Mouse (Mus musculus): ENCODE measurements around the gene Arnt. TPM values are rescaled to one million over a fixed set of nuclear protein-coding genes. Genes with fewer than 3 reads are reported as not detected.

The Arnt gene
- total and polyA plus RNA-seq, 2 experiments: 20.8 to 24.3 TPM

DNA sequence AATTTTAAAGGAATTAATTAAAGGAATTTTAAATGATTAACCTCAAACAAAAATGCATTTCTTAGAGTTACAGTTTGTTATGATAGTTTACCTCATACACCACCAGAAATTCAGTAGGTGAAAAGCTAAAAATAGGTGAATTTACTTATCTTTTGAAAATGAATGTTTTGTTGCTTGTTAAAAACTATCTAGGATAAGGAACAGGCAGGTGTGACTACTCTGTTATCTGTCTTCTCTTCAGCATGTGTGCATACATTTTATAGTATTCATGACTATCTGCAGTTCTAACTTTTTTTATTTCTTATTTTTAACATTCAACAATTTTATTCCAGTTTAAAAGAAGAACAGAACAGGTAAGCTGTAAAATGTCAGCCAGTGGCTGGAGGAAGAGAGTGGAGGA is 29.7 kb downstream of the Arnt start:
- Histone ChIP-seq H3K36me3 (ENCODE audit: control insufficient read depth, insufficient read depth, low read length) (peaks cover 65% of the 10 kb centered on the region), H3K79me2 (ENCODE audit: control insufficient read depth, insufficient read depth, low read length) (no peaks in the 10 kb centered on the region; the same call in 1 of the 2 replicates)
- no peak for DNase-seq (ENCODE audit: extremely low read depth, low read depth, low spot score)

DNA sequence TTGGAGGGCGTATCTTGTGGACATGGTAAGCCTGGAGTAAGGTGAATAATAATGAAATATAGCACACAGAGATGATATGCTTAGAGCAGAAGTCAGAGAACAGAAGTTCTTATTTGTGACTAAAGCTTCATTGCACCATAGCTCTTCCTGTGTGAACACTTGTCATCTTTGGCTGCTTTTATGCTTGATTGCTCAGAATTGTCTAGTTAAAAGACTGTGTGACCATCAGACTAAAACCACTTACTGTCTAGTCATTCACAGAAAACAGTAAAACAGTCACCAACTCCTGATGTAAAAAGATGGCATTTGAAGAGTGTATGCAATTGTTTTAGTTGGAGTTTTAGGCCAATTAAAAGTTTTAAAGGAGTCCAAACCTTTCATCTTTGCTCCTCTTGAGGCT is 44.8 kb downstream of the Arnt start:
- Histone ChIP-seq H3K4me1 (ENCODE audit: control insufficient read depth, insufficient read depth, low read length) (no peaks in the 10 kb centered on the region), H3K36me3 (ENCODE audit: control insufficient read depth, insufficient read depth, low read length) (peaks cover 81% of the 10 kb centered on the region), H3K4me3 (ENCODE audit: insufficient read depth, low read depth, low read length) (no peak overlapping the region), H3K9ac (ENCODE audit: low read depth, low read length) (no peak overlapping the region), H3K27ac (replicated peaks; ENCODE audit: insufficient read depth, low read depth, low read length) (no peak overlapping the region), H3K79me2 (ENCODE audit: control insufficient read depth, insufficient read depth, low read length) (no peaks in the 10 kb centered on the region), H3K27me3 (ENCODE audit: control insufficient read depth, insufficient read depth, low read length) (no peaks in the 10 kb centered on the region)
- WGBS: 90% methylated on average over 1 of the region's 1 CpGs
- no peak for TF ChIP-seq POLR2A (IDR thresholded peaks at IDR 0.05; ENCODE audit: extremely low read depth, insufficient read depth, low read length)
- no peak for TF ChIP-seq CTCF (IDR thresholded peaks at IDR 0.05; ENCODE audit: low read depth, low read length)
- no peak for DNase-seq (ENCODE audit: extremely low read depth, low read depth, low spot score)

More for the DNA sequence above, 29.7 kb downstream of the Arnt start:
- Histone ChIP-seq H3K9ac (ENCODE audit: low read depth, low read length) (no peak overlapping the region), H3K4me1 (ENCODE audit: control insufficient read depth, insufficient read depth, low read length) (no peaks in the 10 kb centered on the region; the same call in 1 of the 2 replicates), H3K4me3 (ENCODE audit: insufficient read depth, low read depth, low read length) (no peak overlapping the region), H3K27me3 (ENCODE audit: control insufficient read depth, insufficient read depth, low read length) (no peaks in the 10 kb centered on the region), H3K27ac (replicated peaks; ENCODE audit: insufficient read depth, low read depth, low read length) (no peak overlapping the region)
- TF ChIP-seq POLR2A (IDR thresholded peaks at IDR 0.05; ENCODE audit: extremely low read depth, insufficient read depth, low read length) (no peak), CTCF (IDR thresholded peaks at IDR 0.05; ENCODE audit: low read depth, low read length) (no peak)

DNA sequence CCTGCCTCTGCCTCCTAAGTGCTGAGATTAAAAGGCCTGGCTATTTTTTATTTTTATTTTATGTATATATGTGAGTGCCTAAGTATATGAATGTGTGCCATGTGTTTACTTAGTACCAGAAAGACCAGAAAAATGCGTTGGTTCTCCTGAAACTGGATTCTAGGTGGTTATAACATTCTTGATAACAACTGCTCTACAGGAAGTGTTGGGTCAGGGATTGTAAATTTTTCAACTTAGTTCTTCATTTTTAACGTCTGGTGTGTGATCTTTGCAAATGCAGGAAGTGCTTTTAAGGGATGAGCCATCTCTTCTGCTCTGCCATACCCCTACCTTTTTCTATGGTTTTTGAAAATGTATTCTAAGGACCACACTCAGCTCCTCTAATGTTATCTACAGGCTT is 52.2 kb downstream of the Arnt start:
- Histone ChIP-seq H3K27ac (replicated peaks; ENCODE audit: insufficient read depth, low read depth, low read length) (no peak overlapping the region), H3K4me1 (ENCODE audit: control insufficient read depth, insufficient read depth, low read length) (no peaks in the 10 kb centered on the region), H3K9ac (ENCODE audit: low read depth, low read length) (no peak overlapping the region), H3K4me3 (ENCODE audit: insufficient read depth, low read depth, low read length) (no peak overlapping the region), H3K36me3 (ENCODE audit: control insufficient read depth, insufficient read depth, low read length) (peaks cover 73% of the 10 kb centered on the region), H3K79me2 (ENCODE audit: control insufficient read depth, insufficient read depth, low read length) (no peaks in the 10 kb centered on the region), H3K27me3 (ENCODE audit: control insufficient read depth, insufficient read depth, low read length) (no peaks in the 10 kb centered on the region)
- no peak for DNase-seq (ENCODE audit: extremely low read depth, low read depth, low spot score)
- 69% methylated on average over 2 of the region's 2 CpGs for WGBS
- no peak for TF ChIP-seq POLR2A (IDR thresholded peaks at IDR 0.05; ENCODE audit: extremely low read depth, insufficient read depth, low read length)
- no peak for TF ChIP-seq CTCF (IDR thresholded peaks at IDR 0.05; ENCODE audit: low read depth, low read length)

- Histone ChIP-seq H3K27me3 (ENCODE audit: control insufficient read depth, insufficient read depth, low read length) (no peaks in the 10 kb centered on the region), H3K9ac (ENCODE audit: low read depth, low read length) (no peak overlapping the region), H3K36me3 (ENCODE audit: control insufficient read depth, insufficient read depth, low read length) (peaks cover 79% of the 10 kb centered on the region), H3K79me2 (ENCODE audit: control insufficient read depth, insufficient read depth, low read length) (no peaks in the 10 kb centered on the region), H3K27ac (replicated peaks; ENCODE audit: insufficient read depth, low read depth, low read length) (no peak overlapping the region), H3K4me3 (ENCODE audit: insufficient read depth, low read depth, low read length) (no peak overlapping the region), H3K4me1 (ENCODE audit: control insufficient read depth, insufficient read depth, low read length) (no peaks in the 10 kb centered on the region)
- TF ChIP-seq CTCF (IDR thresholded peaks at IDR 0.05; ENCODE audit: low read depth, low read length) (no peak), POLR2A (IDR thresholded peaks at IDR 0.05; ENCODE audit: extremely low read depth, insufficient read depth, low read length) (no peak)
- 87% methylated on average over 3 of the region's 3 CpGs for WGBS
- no peak for DNase-seq (ENCODE audit: extremely low read depth, low read depth, low spot score)
Observed at GRCm38 (mm10) chr3:95488679-95489078, 54.5 kb downstream of the Arnt start.

DNA sequence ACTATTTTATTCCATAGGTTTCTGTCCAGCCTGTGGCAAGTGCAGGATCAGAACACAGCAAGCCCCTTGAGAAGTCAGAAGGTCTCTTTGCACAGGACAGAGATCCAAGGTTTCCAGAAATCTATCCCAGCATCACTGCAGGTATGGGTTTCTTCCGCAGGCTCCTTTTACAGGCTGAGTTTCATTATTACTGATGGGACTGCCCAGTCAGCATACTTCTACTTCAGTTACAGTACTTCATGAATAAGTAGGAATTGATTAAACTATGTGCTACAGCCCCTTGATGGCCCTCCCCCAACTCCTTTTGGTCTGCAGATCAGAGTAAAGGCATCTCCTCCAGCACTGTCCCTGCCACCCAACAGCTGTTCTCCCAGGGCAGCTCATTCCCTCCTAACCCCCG is 56.0 kb downstream of the Arnt start:
- no peak overlapping the region for H3K27ac ChIP-seq (replicated peaks; ENCODE audit: insufficient read depth, low read depth, low read length)
- no peak overlapping the region for H3K9ac ChIP-seq (ENCODE audit: low read depth, low read length)
- H3K27me3 ChIP-seq (ENCODE audit: control insufficient read depth, insufficient read depth, low read length): no peaks in the 10 kb centered on the region
- no peak overlapping the region for H3K4me3 ChIP-seq (ENCODE audit: insufficient read depth, low read depth, low read length)
- peaks cover 83% of the 10 kb centered on the region for H3K36me3 ChIP-seq (ENCODE audit: control insufficient read depth, insufficient read depth, low read length)
- DNase-seq (ENCODE audit: extremely low read depth, low read depth, low spot score): no peak
- no peaks in the 10 kb centered on the region for H3K4me1 ChIP-seq (ENCODE audit: control insufficient read depth, insufficient read depth, low read length)
- H3K79me2 ChIP-seq (ENCODE audit: control insufficient read depth, insufficient read depth, low read length): no peaks in the 10 kb centered on the region
- TF ChIP-seq CTCF (IDR thresholded peaks at IDR 0.05; ENCODE audit: low read depth, low read length): no peak
- no peak for TF ChIP-seq POLR2A (IDR thresholded peaks at IDR 0.05; ENCODE audit: extremely low read depth, insufficient read depth, low read length)
- WGBS: 97% methylated on average over 2 of the region's 2 CpGs

DNA sequence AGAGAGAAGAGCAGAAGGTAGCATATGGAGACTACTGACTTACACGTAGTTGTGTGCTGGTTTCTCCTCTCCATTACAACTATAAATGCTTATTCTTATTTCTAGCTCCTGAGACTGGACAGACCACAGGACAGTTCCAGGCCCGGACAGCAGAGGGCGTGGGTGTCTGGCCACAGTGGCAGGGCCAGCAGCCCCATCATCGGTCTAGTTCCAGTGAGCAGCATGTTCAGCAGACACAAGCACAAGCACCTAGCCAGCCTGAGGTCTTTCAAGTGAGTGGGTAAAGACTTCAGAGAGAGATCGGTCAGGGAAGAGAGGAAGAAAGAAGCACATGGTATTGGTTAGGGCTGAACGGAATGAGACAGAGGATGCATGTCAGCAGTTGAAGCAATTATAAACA is 60.2 kb downstream of the Arnt start:
- H3K36me3 ChIP-seq (ENCODE audit: control insufficient read depth, insufficient read depth, low read length): peaks cover 67% of the 10 kb centered on the region

More for the DNA sequence above, 60.2 kb downstream of the Arnt start:
- no peaks in the 10 kb centered on the region for H3K27me3 ChIP-seq (ENCODE audit: control insufficient read depth, insufficient read depth, low read length)
- no peak overlapping the region for H3K4me3 ChIP-seq (ENCODE audit: insufficient read depth, low read depth, low read length)
- no peak overlapping the region for H3K9ac ChIP-seq (ENCODE audit: low read depth, low read length)
- WGBS: 65% methylated on average over 6 of the region's 6 CpGs
- no peak for DNase-seq (ENCODE audit: extremely low read depth, low read depth, low spot score)
- TF ChIP-seq POLR2A (IDR thresholded peaks at IDR 0.05; ENCODE audit: extremely low read depth, insufficient read depth, low read length) (no peak), CTCF (IDR thresholded peaks at IDR 0.05; ENCODE audit: low read depth, low read length) (peak; percentile 80)
- H3K4me1 ChIP-seq (ENCODE audit: control insufficient read depth, insufficient read depth, low read length): no peaks in the 10 kb centered on the region
- no peaks in the 10 kb centered on the region for H3K79me2 ChIP-seq (ENCODE audit: control insufficient read depth, insufficient read depth, low read length)
- H3K27ac ChIP-seq (replicated peaks; ENCODE audit: insufficient read depth, low read depth, low read length): no peak overlapping the region

Data from liver, adult 2 months (tissue).